Mouse (Mus musculus): Measurements from ENCODE around the gene Tex36. TPM values are rescaled to one million over a fixed set of nuclear protein-coding genes. Genes with fewer than 3 reads are reported as not detected.

The Tex36 gene
- total and polyA plus RNA-seq, 2 experiments from 2014 or later = not detected

GRCm38 (mm10) chr7:133636738-133637352, 34.9 kb upstream of the Tex36 start:
- H3K4me1 ChIP-seq (ENCODE audit: control insufficient read depth, insufficient read depth) = peaks cover 7% of the 10 kb centered on the region; the same call in 1 of the 2 replicates
- H3K4me2 ChIP-seq (ENCODE audit: low read depth, low read length) = peak overlapping the region; percentile 96
- peak overlapping the region; percentile 77 for H3K9ac ChIP-seq (replicated peaks; ENCODE audit: low read depth, low read length)
- H3K27ac ChIP-seq (ENCODE audit: low read depth) = peak overlapping the region; percentile 94
- TF ChIP-seq CTCF (IDR thresholded peaks at IDR 0.05; ENCODE audit: low read depth) (peak; percentile 82), EP300 (IDR thresholded peaks at IDR 0.05; ENCODE audit: low read depth) (no peak)
- DNase-seq (ENCODE audit: low spot score) = peak; percentile 70
- peak; percentile 1; the same call in 1 of the 2 replicates for ATAC-seq (ENCODE audit: insufficient read depth, low read depth)
- H3K9me3 ChIP-seq (replicated peaks; ENCODE audit: control insufficient read depth, low read length) = no peaks in the 10 kb centered on the region
- no peaks in the 10 kb centered on the region for H3K27me3 ChIP-seq (ENCODE audit: control insufficient read depth, insufficient read depth, low read length)
- 2% methylated on average over 21 of the region's 21 CpGs for WGBS
- peaks cover 14% of the 10 kb centered on the region for H3K36me3 ChIP-seq (replicated peaks; ENCODE audit: control insufficient read depth, insufficient read depth, low read length)
- peak overlapping the region; percentile 95 for H3K4me3 ChIP-seq (ENCODE audit: low read depth, low read length)

- WGBS = 56% methylated on average over 10 of the region's 12 CpGs
- no peak for ATAC-seq (ENCODE audit: insufficient read depth, low read depth)
Measured at GRCm38 (mm10) chr7:133634932-133635650, 33.1 kb upstream of the Tex36 start.

GRCm38 (mm10) chr7:133632476-133632875, 30.5 kb upstream of the Tex36 start:
- no peaks in the 10 kb centered on the region for H3K36me3 ChIP-seq (replicated peaks; ENCODE audit: control insufficient read depth, insufficient read depth, low read length)
- ATAC-seq (ENCODE audit: insufficient read depth, low read depth) (no peak), DNase-seq (ENCODE audit: low spot score) (peak; percentile 13)
- 21% methylated on average over 2 of the region's 2 CpGs for WGBS
- H3K9ac ChIP-seq (replicated peaks; ENCODE audit: low read depth, low read length) = no peak overlapping the region
- H3K4me1 ChIP-seq (ENCODE audit: control insufficient read depth, insufficient read depth) = no peaks in the 10 kb centered on the region
- no peak for TF ChIP-seq EP300 (IDR thresholded peaks at IDR 0.05; ENCODE audit: low read depth)
- peak; percentile 60 for TF ChIP-seq CTCF (IDR thresholded peaks at IDR 0.05; ENCODE audit: low read depth)
- no peak overlapping the region for H3K4me2 ChIP-seq (ENCODE audit: low read depth, low read length)
- no peak overlapping the region for H3K4me3 ChIP-seq (ENCODE audit: low read depth, low read length)
- H3K9me3 ChIP-seq (replicated peaks; ENCODE audit: control insufficient read depth, low read length) = no peaks in the 10 kb centered on the region
- no peak overlapping the region for H3K27ac ChIP-seq (ENCODE audit: low read depth)
- no peaks in the 10 kb centered on the region for H3K27me3 ChIP-seq (ENCODE audit: control insufficient read depth, insufficient read depth, low read length)

More at GRCm38 (mm10) chr7:133634932-133635650, 33.1 kb upstream of the Tex36 start:
- H3K4me1 ChIP-seq (ENCODE audit: control insufficient read depth, insufficient read depth) = peaks cover 7% of the 10 kb centered on the region; the same call in 1 of the 2 replicates
- no peaks in the 10 kb centered on the region for H3K27me3 ChIP-seq (ENCODE audit: control insufficient read depth, insufficient read depth, low read length)
- no peak overlapping the region for H3K27ac ChIP-seq (ENCODE audit: low read depth)
- DNase-seq (ENCODE audit: low spot score) = no peak
- H3K9ac ChIP-seq (replicated peaks; ENCODE audit: low read depth, low read length) = 0 out of 2 replicates have a peak overlapping the region, but pooled peaks have one; percentile 6
- H3K9me3 ChIP-seq (replicated peaks; ENCODE audit: control insufficient read depth, low read length) = no peaks in the 10 kb centered on the region
- H3K36me3 ChIP-seq (replicated peaks; ENCODE audit: control insufficient read depth, insufficient read depth, low read length) = no peaks in the 10 kb centered on the region
- TF ChIP-seq EP300 (IDR thresholded peaks at IDR 0.05; ENCODE audit: low read depth) (no peak), CTCF (IDR thresholded peaks at IDR 0.05; ENCODE audit: low read depth) (no peak)
- no peak overlapping the region for H3K4me2 ChIP-seq (ENCODE audit: low read depth, low read length)
- no peak overlapping the region for H3K4me3 ChIP-seq (ENCODE audit: low read depth, low read length)

- Histone ChIP-seq H3K36me3 (replicated peaks; ENCODE audit: control insufficient read depth, insufficient read depth, low read length) (no peaks in the 10 kb centered on the region), H3K9ac (replicated peaks; ENCODE audit: low read depth, low read length) (no peak overlapping the region), H3K27ac (ENCODE audit: low read depth) (no peak overlapping the region), H3K4me3 (ENCODE audit: low read depth, low read length) (no peak overlapping the region), H3K4me2 (ENCODE audit: low read depth, low read length) (no peak overlapping the region), H3K4me1 (ENCODE audit: control insufficient read depth, insufficient read depth) (no peaks in the 10 kb centered on the region), H3K9me3 (replicated peaks; ENCODE audit: control insufficient read depth, low read length) (no peaks in the 10 kb centered on the region), H3K27me3 (ENCODE audit: control insufficient read depth, insufficient read depth, low read length) (no peaks in the 10 kb centered on the region)
- WGBS = 65% methylated on average over 5 of the region's 5 CpGs
- ATAC-seq (ENCODE audit: insufficient read depth, low read depth) (no peak), DNase-seq (ENCODE audit: low spot score) (no peak)
- TF ChIP-seq EP300 (IDR thresholded peaks at IDR 0.05; ENCODE audit: low read depth) (no peak), CTCF (IDR thresholded peaks at IDR 0.05; ENCODE audit: low read depth) (no peak)
Measured at GRCm38 (mm10) chr7:133630821-133631220, 28.9 kb upstream of the Tex36 start.

- Histone ChIP-seq H3K4me2 (ENCODE audit: low read depth, low read length) (no peak overlapping the region), H3K9ac (replicated peaks; ENCODE audit: low read depth, low read length) (no peak overlapping the region), H3K4me1 (ENCODE audit: control insufficient read depth, insufficient read depth) (no peaks in the 10 kb centered on the region), H3K27ac (ENCODE audit: low read depth) (no peak overlapping the region), H3K27me3 (ENCODE audit: control insufficient read depth, insufficient read depth, low read length) (no peaks in the 10 kb centered on the region), H3K36me3 (replicated peaks; ENCODE audit: control insufficient read depth, insufficient read depth, low read length) (no peaks in the 10 kb centered on the region), H3K4me3 (ENCODE audit: low read depth, low read length) (no peak overlapping the region), H3K9me3 (replicated peaks; ENCODE audit: control insufficient read depth, low read length) (no peaks in the 10 kb centered on the region)
- TF ChIP-seq CTCF (IDR thresholded peaks at IDR 0.05; ENCODE audit: low read depth) (no peak), EP300 (IDR thresholded peaks at IDR 0.05; ENCODE audit: low read depth) (no peak)
- ATAC-seq (ENCODE audit: insufficient read depth, low read depth) (no peak), DNase-seq (ENCODE audit: low spot score) (no peak)
- WGBS = 56% methylated on average over 14 of the region's 14 CpGs
Measured at GRCm38 (mm10) chr7:133627184-133627936, 25.4 kb upstream of the Tex36 start.
